Comparison of ENCODE assay signal across 9 mouse cellular contexts in the genomic region with DNA sequence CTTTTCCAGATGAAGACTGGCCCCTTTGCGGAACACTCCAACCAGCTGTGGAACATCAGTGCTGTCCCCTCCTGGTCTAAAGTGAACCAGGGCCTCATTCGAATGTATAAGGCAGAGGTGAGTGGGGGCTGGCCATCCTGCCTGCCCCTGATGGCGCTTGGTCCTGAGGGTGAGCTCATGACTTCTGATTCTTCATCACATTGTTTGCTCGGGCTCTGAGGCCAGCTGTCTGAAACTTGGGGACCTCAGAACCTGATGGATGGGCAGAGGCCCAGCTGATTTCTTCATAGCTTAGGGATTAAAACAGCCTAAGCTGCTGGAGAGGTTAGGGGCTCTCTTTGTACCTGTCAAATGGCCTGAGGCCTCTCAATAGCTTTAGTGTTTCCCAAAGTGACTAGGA. TPM values are rescaled to one million over a fixed set of nuclear protein-coding genes. Genes with fewer than 3 reads are reported as not detected.
DNase-seq lines count a peak whose midpoint lies in the region; ATAC-seq and TF ChIP-seq lines count a peak whose summit lies in the region.
"Had no signal": no experiment of that assay in that cellular context is flagged by ENCODE, and none has a peak within 500 bp of the region (broad histone marks: within the 10 kb centered on the region; RNA-seq: fewer than 3 reads in every experiment).

No protein-coding gene starts in this region.

- ATAC-seq in lung, embryonic 14.5 days (ENCODE audit: insufficient read depth) = no peak
- no peak for ATAC-seq in forebrain, embryonic 12.5 days (ENCODE audit: low FRiP score)
- no peak for ATAC-seq in intestine, postnatal 0 days
- ATAC-seq: activated CD4-positive, CD25-positive, alpha-beta regulatory T cell, adult 4 months had no signal

- no peak for TF ChIP-seq CTCF in lung, embryonic 14.5 days (IDR thresholded peaks at IDR 0.05; ENCODE audit: low read depth)
- peak; percentile 27; the same call in 1 of the 2 replicates for TF ChIP-seq CTCF in intestine, postnatal 0 days (IDR thresholded peaks at IDR 0.05; ENCODE audit: low read depth)
- TF ChIP-seq CTCF in small intestine, adult 2 months (IDR thresholded peaks at IDR 0.05; ENCODE audit: extremely low read depth, insufficient read length, insufficient replicate concordance, low read depth, low read length) = no peak

- H3K9ac ChIP-seq in lung, embryonic 14.5 days = peak overlapping the region; percentile 64
- H3K9ac ChIP-seq in forebrain, embryonic 12.5 days = 0 out of 2 replicates have a peak overlapping the region, but pooled peaks have one; percentile 55
- H3K9ac ChIP-seq in intestine, postnatal 0 days (ENCODE audit: low read depth, low read length) = peak overlapping the region; percentile 51; the same call in 1 of the 2 replicates

- H3K4me1 ChIP-seq in lung, embryonic 14.5 days (ENCODE audit: insufficient read depth) = peaks cover 57% of the 10 kb centered on the region
- peaks cover 48% of the 10 kb centered on the region for H3K4me1 ChIP-seq in forebrain, embryonic 12.5 days
- peaks cover 22% of the 10 kb centered on the region for H3K4me1 ChIP-seq in intestine, postnatal 0 days (replicated peaks; ENCODE audit: control insufficient read depth, insufficient read depth, low read length)
- peaks cover 18% of the 10 kb centered on the region for H3K4me1 ChIP-seq in small intestine, adult 2 months (ENCODE audit: control insufficient read depth, insufficient read depth, insufficient read length, low read length)

- peak overlapping the region; percentile 80 for H3K4me2 ChIP-seq in lung, embryonic 14.5 days
- no peak overlapping the region for H3K4me2 ChIP-seq in forebrain, embryonic 12.5 days
- 0 out of 2 replicates have a peak overlapping the region, but pooled peaks have one; percentile 61 for H3K4me2 ChIP-seq in intestine, postnatal 0 days (replicated peaks; ENCODE audit: low read depth)

- H3K36me3 ChIP-seq in lung, embryonic 14.5 days (ENCODE audit: insufficient read depth) = peaks cover 69% of the 10 kb centered on the region
- H3K36me3 ChIP-seq in forebrain, embryonic 12.5 days (replicated peaks) = peaks cover 61% of the 10 kb centered on the region
- peaks cover 52% of the 10 kb centered on the region for H3K36me3 ChIP-seq in intestine, postnatal 0 days (ENCODE audit: control insufficient read depth, insufficient read depth)
- H3K36me3 ChIP-seq in small intestine, adult 2 months (ENCODE audit: control insufficient read depth, insufficient read depth, low read length) = peaks cover 39% of the 10 kb centered on the region

- no peak for TF ChIP-seq POLR2A in small intestine, adult 2 months (IDR thresholded peaks at IDR 0.05; ENCODE audit: low read depth, low read length)

- no peaks in the 10 kb centered on the region for H3K27me3 ChIP-seq in lung, embryonic 14.5 days (ENCODE audit: insufficient read depth, low read length)
- no peaks in the 10 kb centered on the region for H3K27me3 ChIP-seq in forebrain, embryonic 12.5 days
- no peaks in the 10 kb centered on the region for H3K27me3 ChIP-seq in intestine, postnatal 0 days (replicated peaks; ENCODE audit: control insufficient read depth, insufficient read depth, low read length)
- no peaks in the 10 kb centered on the region for H3K27me3 ChIP-seq in small intestine, adult 2 months (ENCODE audit: control insufficient read depth, insufficient read depth, low read length)

- peak overlapping the region; percentile 41; the same call in 1 of the 2 replicates for H3K4me3 ChIP-seq in lung, embryonic 14.5 days (ENCODE audit: low read depth, low read length)
- no peak overlapping the region for H3K4me3 ChIP-seq in forebrain, embryonic 12.5 days (replicated peaks)
- H3K4me3 ChIP-seq in intestine, postnatal 0 days (ENCODE audit: low read depth, low read length) = no peak overlapping the region
- no peak overlapping the region for H3K4me3 ChIP-seq in small intestine, adult 2 months (ENCODE audit: low read depth, low read length)
- H3K4me3 ChIP-seq: erythroblast, embryonic 14.5 days had no signal

- 27% methylated on average over 4 of the region's 4 CpGs for WGBS in lung, embryonic 14.5 days
- WGBS in forebrain, embryonic 12.5 days = 61% methylated on average over 4 of the region's 4 CpGs
- WGBS in intestine, postnatal 0 days = 55% methylated on average over 4 of the region's 4 CpGs
- WGBS in small intestine, adult 2 months = 78% methylated on average over 4 of the region's 4 CpGs

- H3K27ac ChIP-seq in lung, embryonic 14.5 days (ENCODE audit: low read depth) = peak overlapping the region; percentile 100
- peak overlapping the region; percentile 98 for H3K27ac ChIP-seq in forebrain, embryonic 12.5 days
- peak overlapping the region; percentile 92 for H3K27ac ChIP-seq in intestine, postnatal 0 days (ENCODE audit: low read depth, low read length)
- peak overlapping the region; percentile 95 for H3K27ac ChIP-seq in small intestine, adult 2 months (ENCODE audit: insufficient read depth, low read depth, low read length)

- DNase-seq in lung, embryonic 14.5 days = no peak
- DNase-seq in lung, adult 18-20 months = no peak
- no peak for DNase-seq in yolk sac, embryonic 10.5 days (ENCODE audit: low spot score)
- no peak for DNase-seq in gastrocnemius, adult 8-10 months (ENCODE audit: low spot score in 2 of 2)

- H3K9me3 ChIP-seq in lung, embryonic 14.5 days (ENCODE audit: low read depth, low read length) = no peaks in the 10 kb centered on the region
- H3K9me3 ChIP-seq in forebrain, embryonic 12.5 days = no peaks in the 10 kb centered on the region
- no peaks in the 10 kb centered on the region for H3K9me3 ChIP-seq in intestine, postnatal 0 days (ENCODE audit: control insufficient read depth)

RNA-seq across cellular contexts. Expression of a gene that starts 27.4 kb away (rescaled TPM):
- 85.7 and 95.5 TPM in 2 replicates for polyA plus RNA-seq in lung, embryonic 14.5 days (2014; fragmentation: Nextera tagmentation; extraction: Ambion mirVana)
- 131 and 144 TPM in 2 replicates for polyA plus RNA-seq in forebrain, embryonic 12.5 days (2016; fragmentation: Nextera tagmentation; extraction: Ambion mirVana)
- 70.9 and 71.4 TPM in 2 replicates for polyA plus RNA-seq in intestine, postnatal 0 days (2015; fragmentation: Nextera tagmentation; extraction: Ambion mirVana)
- 55.4 and 102 TPM in 2 replicates for polyA plus RNA-seq in small intestine, adult 2 months (2012; rRNA removed)
- total RNA-seq in gastrocnemius, adult 8-10 months (2022) = 10 to 100 TPM; 55.6 to 70.0 (median 63.9) TPM

RNA-seq across cellular contexts. Expression of a gene that starts 27.7 kb away (rescaled TPM):
- polyA plus RNA-seq in lung, embryonic 14.5 days (2014; fragmentation: Nextera tagmentation; extraction: Ambion mirVana) = 28.0 and 30.3 TPM in 2 replicates
- 22.5 and 23.0 TPM in 2 replicates for polyA plus RNA-seq in forebrain, embryonic 12.5 days (2016; fragmentation: Nextera tagmentation; extraction: Ambion mirVana)
- polyA plus RNA-seq in intestine, postnatal 0 days (2015; fragmentation: Nextera tagmentation; extraction: Ambion mirVana) = 46.1 and 46.4 TPM in 2 replicates
- polyA plus RNA-seq in small intestine, adult 2 months (2012; rRNA removed) = 77.8 and 176 TPM in 2 replicates
- total RNA-seq in gastrocnemius, adult 8-10 months (2022) = 100 to 1,000 TPM; 355 to 420 (median 382) TPM

RNA-seq across cellular contexts. Expression of a gene that starts 30.7 kb away (rescaled TPM):
- polyA plus RNA-seq in lung, embryonic 14.5 days (2014; fragmentation: Nextera tagmentation; extraction: Ambion mirVana) = 4.7 and 4.9 TPM in 2 replicates
- polyA plus RNA-seq in forebrain, embryonic 12.5 days (2016; fragmentation: Nextera tagmentation; extraction: Ambion mirVana) = 2.3 and 2.7 TPM in 2 replicates
- polyA plus RNA-seq in intestine, postnatal 0 days (2015; fragmentation: Nextera tagmentation; extraction: Ambion mirVana) = 1.6 and 2.2 TPM in 2 replicates
- 11.5 and 13.4 TPM in 2 replicates for polyA plus RNA-seq in small intestine, adult 2 months (2012; rRNA removed)
- 1 to 10 TPM in 3 of 4 experiments, under 1 TPM in 1; 0.96 to 1.7 (median 1.4) TPM for total RNA-seq in gastrocnemius, adult 8-10 months (2022)

RNA-seq across cellular contexts. Expression of a gene that starts 51.2 kb away (rescaled TPM):
- polyA plus RNA-seq in lung, embryonic 14.5 days (2014; fragmentation: Nextera tagmentation; extraction: Ambion mirVana) = 32.6 and 34.2 TPM in 2 replicates
- 51.4 and 52.3 TPM in 2 replicates for polyA plus RNA-seq in forebrain, embryonic 12.5 days (2016; fragmentation: Nextera tagmentation; extraction: Ambion mirVana)
- 39.5 and 41.5 TPM in 2 replicates for polyA plus RNA-seq in intestine, postnatal 0 days (2015; fragmentation: Nextera tagmentation; extraction: Ambion mirVana)
- polyA plus RNA-seq in small intestine, adult 2 months (2012; rRNA removed) = 62.0 and 199 TPM in 2 replicates
- 1 to 10 TPM; 3.9 to 4.5 (median 4.1) TPM for total RNA-seq in gastrocnemius, adult 8-10 months (2022)
